Mouse (Mus musculus): Measurements from ENCODE around the gene Gcnt3.
A peak's percentile ranks its signal among the peaks of the same experiment; 100 is the strongest.

Gene Gcnt3

DNA sequence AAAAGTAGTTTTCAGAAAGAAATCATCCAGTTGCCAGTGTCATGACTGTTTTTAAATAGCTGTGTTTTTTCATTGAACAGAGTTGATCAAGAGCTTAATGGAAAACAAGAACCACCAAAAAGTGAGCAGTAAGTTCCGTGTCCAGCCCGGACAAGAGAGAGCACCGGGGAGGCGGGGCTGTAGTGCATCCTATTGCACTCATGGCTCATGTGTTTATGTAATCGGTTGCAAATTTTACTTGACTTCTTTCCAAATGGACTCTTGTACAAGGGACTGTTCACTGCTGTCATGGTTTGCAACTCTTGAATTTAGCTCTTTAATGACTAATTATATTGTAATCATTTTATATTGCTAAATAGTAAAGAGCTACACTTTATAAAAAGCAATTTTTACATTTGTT is 30.9 kb downstream of the Gcnt3 start:
- DNase-seq (ENCODE audit: low spot score in 2 of 2), result no peak

GRCm38 (mm10) chr9:70003516-70003915 is 34.4 kb downstream of the Gcnt3 start:
- DNase-seq (ENCODE audit: low spot score in 2 of 2), result no peak

GRCm38 (mm10) chr9:69999318-69999717 is 38.6 kb downstream of the Gcnt3 start:
- DNase-seq (ENCODE audit: low spot score in 2 of 2), result no peak

GRCm38 (mm10) chr9:69994547-69994946 is 43.3 kb downstream of the Gcnt3 start:
- no peak for DNase-seq (ENCODE audit: low spot score in 2 of 2)

- DNase-seq (ENCODE audit: low spot score in 2 of 2), result no peak
Observed at GRCm38 (mm10) chr9:69993479-69993878, 44.4 kb downstream of the Gcnt3 start.

DNA sequence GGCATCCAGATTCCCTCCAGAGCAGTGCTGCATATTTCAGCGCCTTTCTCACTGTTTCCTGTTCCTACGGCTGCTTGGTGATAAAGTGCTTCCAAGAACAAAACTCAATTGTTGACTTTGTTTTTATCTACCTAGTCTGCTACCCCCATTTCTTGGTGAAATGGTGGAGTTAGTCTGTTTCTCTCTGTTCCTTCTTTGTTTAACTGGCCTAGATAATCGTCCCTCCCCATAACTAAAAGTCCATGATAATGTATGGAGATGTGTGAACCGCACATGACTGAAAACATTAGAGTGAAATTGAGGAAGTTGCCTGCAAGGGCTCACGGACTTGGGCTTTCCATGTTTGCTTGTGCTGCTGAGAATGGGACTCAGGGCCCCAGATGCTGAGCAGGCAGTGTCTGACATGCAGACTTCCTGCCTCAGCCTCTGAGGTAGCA is 45.0 kb downstream of the Gcnt3 start:
- no peak for DNase-seq (ENCODE audit: low spot score in 2 of 2)

DNA sequence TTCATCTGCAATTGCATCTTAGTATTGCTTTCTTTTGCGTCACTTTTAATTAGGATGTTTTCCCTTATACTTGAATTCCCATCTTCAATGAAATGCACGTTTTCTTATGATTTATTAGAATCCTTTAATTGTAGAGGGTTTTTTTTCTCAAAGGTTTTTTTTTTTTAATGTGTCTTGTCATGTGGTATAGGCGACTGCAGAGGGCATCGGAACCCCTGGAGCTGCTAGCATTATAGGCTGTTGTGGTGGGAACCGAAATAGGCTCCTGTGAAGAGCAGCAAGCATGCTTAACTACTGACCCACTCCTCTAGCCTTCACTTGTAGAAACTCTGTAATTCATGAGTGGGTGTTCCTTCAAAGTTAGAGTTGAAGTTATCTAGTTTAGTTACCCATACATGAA is 47.5 kb downstream of the Gcnt3 start:
- no peak for DNase-seq (ENCODE audit: low spot score in 2 of 2)

- peak; percentile 95 to 98 for DNase-seq (ENCODE audit: low spot score in 2 of 2)
Observed at GRCm38 (mm10) chr9:69989303-69990121, 48.4 kb downstream of the Gcnt3 start, which contains the start of gene Bnip2. Gene Bnip2, plus strand, starts transcription at chr9:69989466.

- no peak for DNase-seq (ENCODE audit: low spot score in 2 of 2)
Observed at GRCm38 (mm10) chr9:69988706-69989302, 49.1 kb downstream of the Gcnt3 start.

DNA sequence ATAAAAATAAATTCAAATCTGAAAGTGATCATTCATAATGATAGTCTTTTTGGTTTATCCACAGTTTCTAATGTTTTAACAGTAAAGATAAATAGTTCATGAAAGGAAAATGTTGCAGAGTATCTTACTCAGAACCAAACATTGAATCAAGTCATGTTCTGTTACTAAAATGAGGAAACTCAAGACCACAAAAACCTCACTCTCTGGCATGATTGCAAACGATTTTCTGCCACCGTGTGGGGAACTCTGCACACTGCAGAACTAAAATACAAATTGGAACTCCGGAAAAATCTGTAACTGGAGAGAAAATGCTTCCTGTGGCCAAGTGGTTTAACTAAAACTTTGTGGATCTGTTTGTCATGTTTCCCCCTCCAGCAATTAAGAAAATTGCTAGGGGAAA is 50.3 kb downstream of the Gcnt3 start:
- peak; percentile 37 to 65 for DNase-seq (ENCODE audit: low spot score in 2 of 2)

DNA sequence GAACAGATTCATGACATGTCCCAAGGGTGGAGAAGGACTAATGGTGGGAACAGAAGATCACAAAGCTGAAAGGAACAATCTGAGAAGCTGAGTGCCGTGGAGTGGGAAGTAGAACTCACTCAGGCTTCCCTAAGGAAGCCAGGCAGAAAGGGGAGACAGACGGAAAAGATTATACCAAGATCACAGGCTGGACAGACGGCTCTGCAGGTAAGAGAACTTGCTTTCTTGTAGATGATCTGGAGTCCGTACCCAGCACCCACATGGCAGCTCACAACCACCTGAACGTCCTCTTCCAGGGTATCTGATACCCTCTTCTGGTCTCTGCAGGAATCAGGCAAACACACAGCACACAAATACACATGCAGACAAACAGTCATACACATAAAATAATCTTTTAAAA is 51.3 kb downstream of the Gcnt3 start:
- no peak for DNase-seq (ENCODE audit: low spot score in 2 of 2)

DNA sequence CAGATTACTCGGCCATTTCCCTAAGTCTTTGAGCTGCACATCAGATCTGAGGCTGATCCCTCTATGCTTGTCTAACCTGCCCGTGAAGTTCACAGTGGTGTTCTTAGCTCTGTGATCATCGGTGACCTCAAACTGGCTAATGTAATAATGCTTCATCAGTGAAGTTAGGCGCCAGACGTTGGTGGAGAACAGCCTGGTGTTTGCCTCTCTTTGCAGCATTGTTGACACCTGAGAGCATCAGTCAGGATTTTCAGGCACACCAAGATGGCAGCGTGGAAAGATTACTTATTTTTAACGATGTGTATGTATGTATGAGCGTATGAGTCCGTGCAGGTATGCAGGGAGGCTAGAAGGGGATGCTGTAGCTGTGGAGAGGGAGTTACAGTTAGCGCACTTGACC is 51.8 kb downstream of the Gcnt3 start:
- no peak for DNase-seq (ENCODE audit: low spot score in 2 of 2)

- DNase-seq (ENCODE audit: low spot score in 2 of 2), result no peak
Observed at GRCm38 (mm10) chr9:69985526-69985925, 52.4 kb downstream of the Gcnt3 start.

All from urinary bladder, postnatal 4 days (tissue).